Mouse (Mus musculus) erythroblast, adult 5-6 weeks (primary cell): Measurements from ENCODE around the gene Nme4. TPM values are rescaled to one million over a fixed set of nuclear protein-coding genes. Genes with fewer than 3 reads are reported as not detected.
"Not testable (repeated sequence)": the region's sequence is repeated elsewhere in the genome, so short reads cannot be mapped to it uniquely, and the experiment has no call there.

ENCODE experiments used
- ATAC-seq: replicated peaks from 2 replicates; pipeline ENCODE4 v1.8.0; 2016; ENCODE audit warnings: moderate number of reproducible peaks, mild to moderate bottlenecking, moderate TSS enrichment, inconsistent platforms; ENCODE audit not compliant: poor library complexity, low FRiP score, severe bottlenecking
- total RNA-seq, 2 experiments: library from RNA; stranded (forward) in 1 of 2; stranded (reverse) in 1 of 2; fragments of 150-400 nt in 1 of 2; fragments of 200-764, 138-1000 nt in 1 of 2; gene quantifications; 2 replicates each; pipeline versions ENCODE4 v1.2.3 to v1.2.4; 2015 to 2017; ENCODE audit warnings: low replicate concordance in 2 of 2

Gene Nme4
- total RNA-seq, 2 experiments from 2014 or later: 5.2 to 10.0 TPM

- 0 out of 2 replicates have a peak, but pooled peaks have one; percentile 32 for ATAC-seq
Observed at GRCm38 (mm10) chr17:26115205-26115898, 19.9 kb upstream of the Nme4 start.

DNA sequence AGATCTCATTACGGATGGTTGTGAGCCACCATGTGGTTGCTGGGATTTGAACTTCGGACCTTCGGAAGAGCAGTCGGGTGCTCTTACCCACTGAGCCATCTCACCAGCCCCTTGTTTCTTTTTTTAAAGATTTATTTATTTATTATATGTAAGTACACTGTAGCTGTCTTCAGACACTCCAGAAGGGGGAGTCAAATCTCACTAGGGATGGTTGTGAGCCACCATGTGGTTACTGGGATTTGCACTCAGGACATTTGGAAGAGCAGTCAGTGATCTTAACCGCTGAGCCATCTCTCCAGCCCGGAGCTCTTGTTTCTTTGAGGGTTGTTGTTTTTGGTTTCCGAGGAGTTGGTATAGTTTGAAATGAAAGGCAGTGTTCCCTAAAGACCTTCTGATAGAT is 19.1 kb upstream of the Nme4 start:
- not testable (repeated sequence) for ATAC-seq

DNA sequence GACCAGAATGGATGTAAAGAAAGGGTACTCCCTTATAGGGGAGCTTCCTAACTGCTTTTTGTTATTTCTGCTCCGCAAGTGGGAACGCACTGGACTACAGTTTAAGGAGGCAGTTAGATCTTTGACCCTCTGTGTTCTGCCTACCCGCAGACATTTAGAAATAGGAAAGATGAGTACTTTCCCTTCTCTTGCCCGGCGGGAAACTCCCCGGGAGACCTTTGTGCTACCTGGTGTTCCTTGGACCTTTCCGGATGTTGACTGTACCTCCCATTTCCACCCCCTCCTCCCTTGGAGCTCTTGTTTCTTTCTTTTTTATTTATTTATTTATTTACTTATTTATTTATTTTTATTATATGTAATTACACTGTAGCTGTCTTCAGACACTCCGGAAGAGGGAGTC is 18.7 kb upstream of the Nme4 start:
- no peak for ATAC-seq

GRCm38 (mm10) chr17:26113181-26113948 is 18.0 kb upstream of the Nme4 start, which contains the start of gene Tmem8:
TSS of gene Tmem8 (plus strand) at chr17:26113299.
- ATAC-seq: peak; percentile 86

- ATAC-seq: 0 out of 2 replicates have a peak, but pooled peaks have one; percentile 11
Observed at GRCm38 (mm10) chr17:26112751-26113150, 17.3 kb upstream of the Nme4 start.

- no peak for ATAC-seq
Observed at GRCm38 (mm10) chr17:26111722-26112121, 16.3 kb upstream of the Nme4 start.

DNA sequence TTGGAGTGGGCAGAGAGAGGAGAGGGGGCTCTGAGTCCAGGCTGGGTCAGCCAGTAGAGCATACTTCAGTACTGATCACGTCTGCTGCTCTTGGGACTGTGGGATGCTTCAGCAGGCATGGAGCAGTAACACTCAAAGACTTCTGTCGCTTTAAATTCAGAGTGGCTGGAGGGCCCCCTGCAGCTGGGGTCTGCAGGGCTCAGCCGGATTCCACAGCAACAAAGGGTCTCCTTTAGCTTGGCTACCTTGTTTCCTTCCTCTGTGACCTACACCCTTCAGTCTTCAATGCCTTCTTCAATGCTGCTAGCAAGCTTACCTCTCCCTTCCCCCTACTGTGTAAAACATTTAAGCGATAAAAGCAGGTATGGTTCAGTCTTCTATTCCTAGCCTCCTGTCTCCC is 15.6 kb upstream of the Nme4 start:
- no peak for ATAC-seq

DNA sequence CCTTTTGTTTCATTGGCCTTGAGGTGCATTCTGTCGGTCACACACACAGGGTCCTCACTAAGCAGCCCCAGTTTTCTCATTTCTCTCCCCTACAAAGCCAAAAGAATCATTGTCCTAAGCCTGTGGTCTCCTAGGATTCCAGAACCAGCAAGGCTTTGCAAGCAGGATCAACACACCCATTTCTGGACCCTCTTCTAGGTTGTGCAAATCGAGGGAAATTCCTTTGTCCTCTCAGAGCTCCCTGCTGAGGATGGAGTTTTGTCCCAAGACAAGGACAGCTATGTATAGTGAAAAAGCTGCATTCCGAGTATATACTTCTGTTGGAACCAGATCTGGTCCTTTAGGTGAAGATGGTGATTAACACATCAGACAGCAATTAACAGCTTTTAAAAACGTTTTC is 14.8 kb upstream of the Nme4 start:
- no peak for ATAC-seq

DNA sequence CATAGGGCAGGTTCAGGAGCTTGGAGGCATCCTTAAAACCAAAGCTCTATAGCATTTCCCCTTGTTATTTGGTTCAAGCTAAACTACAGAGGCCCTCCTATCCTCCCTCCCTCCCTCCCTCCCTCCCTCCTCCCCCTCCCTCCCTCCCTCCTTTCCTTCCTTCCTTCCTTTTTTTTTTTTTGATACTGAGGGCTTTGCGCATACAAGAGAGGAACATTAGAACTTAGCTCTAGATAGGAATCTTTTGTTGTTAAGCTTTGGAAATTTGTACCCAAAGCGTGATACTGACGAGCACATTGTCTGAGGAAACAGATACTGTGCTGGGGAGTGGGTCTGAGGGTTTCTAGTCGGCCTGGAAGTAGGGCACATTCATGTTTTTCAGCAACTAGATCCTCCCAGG is 10.2 kb upstream of the Nme4 start:
- ATAC-seq: no peak

GRCm38 (mm10) chr17:26101478-26101877 is 6.1 kb upstream of the Nme4 start:
- no peak for ATAC-seq

DNA sequence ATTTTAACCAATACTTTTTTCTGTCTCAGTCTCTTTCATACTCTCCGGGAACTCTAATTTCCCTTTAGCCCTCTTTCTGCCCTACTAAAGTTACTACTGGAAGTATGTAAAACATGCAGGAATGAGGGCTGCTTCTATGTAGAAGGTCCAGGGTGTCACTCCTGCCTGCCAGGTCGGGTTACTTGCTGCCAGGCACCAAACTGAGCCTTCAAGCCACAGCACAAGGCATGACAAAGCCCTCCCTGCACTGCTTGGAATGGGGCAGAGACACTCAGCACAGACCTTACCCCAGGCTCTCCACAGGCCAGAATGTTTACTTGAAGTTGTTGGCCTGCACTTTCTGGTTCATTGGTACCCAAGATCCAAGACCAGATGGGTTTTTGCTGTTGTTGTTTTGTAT is 4.8 kb upstream of the Nme4 start:
- no peak for ATAC-seq

GRCm38 (mm10) chr17:26099316-26099715 is 3.9 kb upstream of the Nme4 start:
- not testable (repeated sequence) for ATAC-seq

- no peak for ATAC-seq
Observed at GRCm38 (mm10) chr17:26098461-26098860, 3.1 kb upstream of the Nme4 start.

DNA sequence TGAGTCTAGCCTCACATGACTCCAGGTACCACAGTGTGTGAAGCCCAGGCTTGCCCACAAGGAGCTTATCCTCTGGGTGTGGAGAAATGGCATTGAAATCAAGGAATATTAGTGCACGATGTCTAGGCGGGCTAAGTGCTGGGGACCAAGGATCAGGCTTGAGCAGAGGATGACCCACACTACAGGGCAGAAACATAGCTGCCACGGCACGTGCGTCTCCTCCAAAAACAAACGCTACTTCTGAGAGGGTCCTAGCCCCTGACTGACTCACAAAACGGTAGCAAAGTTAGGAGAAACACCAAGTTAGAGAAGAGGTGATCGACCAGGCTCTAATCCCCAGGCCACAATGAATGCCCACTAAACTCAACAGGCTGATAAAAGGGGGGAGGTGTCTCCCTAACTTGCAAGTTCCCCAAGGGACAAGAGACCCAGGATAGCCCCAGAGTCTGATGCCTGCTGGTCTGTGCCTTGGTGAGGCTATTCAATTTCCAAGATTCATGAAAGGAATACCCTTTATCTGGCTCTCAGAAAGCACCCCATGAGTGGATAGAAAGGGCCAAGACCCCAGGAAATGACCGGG is 781 bp downstream of the Nme4 start:
- no peak for ATAC-seq

DNA sequence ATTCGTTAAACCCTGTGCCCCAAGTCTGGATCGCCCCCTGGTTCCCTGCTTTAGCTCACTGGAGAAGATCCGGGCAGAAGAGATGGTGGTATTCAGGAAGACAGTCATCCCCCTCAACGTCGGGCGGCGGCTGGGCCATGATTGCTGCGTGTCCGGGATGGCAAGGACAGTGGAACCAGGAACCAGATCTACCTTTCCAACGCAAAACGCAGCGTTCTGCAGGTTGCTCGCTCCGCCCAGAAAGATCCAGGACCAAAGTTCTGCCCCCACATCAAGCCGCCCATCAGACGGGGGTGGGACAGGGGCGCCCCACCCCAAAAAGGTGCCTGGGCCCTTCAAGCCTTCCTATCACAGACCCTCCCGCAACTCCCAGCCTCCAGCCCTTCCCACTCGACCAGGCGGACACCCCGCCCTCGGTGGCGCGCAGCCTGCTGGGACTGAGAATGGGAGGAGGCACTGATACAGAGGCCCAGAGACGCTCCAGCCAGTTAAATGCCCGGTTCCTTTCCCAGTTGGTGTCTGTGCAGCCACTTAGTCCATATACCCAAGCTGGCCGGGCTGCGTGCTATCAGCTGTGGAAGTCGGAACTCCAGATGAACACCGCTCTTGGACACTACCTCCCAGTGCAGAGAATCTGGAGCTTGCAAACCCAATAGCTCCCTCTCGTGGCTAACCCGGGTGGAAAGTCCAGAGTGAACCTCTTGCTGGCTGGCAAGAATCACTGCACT is 5.3 kb downstream of the Nme4 start, which contains the start of gene Decr2:
Decr2 (minus strand) TSS at position 433 of the 728 bp plus-strand sequence.
- ATAC-seq: peak; percentile 87

DNA sequence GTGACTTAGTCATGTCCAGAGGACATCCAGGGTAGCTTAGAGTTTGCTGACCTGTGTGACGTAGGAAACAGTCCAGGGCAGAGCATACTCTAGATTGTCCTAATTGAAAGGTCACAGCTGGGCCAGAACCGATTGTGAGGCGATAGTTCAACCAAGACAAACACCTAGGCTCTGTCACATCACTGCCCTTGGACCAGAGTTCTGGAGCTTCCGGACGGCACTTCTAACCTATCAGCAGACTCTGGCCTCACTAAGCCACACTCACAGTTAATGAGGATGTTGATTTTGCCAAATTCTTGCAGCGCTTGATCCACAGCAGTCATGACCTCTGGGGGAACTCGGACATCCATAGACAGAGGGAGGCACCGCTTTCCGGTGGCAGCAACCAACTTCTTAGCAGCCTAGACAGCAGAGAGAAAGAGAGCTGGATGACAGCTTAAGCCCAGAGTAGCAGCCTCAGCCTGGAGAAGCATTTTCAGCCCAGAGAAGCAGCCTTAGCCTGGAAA is 8.3 kb downstream of the Nme4 start:
- ATAC-seq: no peak

DNA sequence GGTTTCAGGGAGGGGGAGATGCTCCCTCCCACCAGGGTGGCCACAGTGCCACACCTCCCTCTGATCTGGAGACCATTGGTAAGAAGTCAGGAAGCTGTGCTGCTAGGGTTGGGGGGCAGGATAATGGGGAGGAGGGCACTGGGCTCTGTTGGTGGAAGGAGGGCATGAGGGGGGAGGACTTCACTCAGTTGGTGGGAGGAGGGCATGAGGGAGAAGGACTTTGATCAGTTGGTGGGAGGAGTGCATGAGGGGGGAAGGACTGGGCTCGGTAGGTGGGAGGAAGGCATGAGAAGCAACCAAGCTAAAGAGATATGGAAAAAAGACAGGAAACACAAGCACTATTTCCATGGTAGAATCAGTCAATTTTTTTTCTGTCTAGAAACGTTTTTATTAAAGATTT is 14.5 kb downstream of the Nme4 start:
- ATAC-seq: no peak

DNA sequence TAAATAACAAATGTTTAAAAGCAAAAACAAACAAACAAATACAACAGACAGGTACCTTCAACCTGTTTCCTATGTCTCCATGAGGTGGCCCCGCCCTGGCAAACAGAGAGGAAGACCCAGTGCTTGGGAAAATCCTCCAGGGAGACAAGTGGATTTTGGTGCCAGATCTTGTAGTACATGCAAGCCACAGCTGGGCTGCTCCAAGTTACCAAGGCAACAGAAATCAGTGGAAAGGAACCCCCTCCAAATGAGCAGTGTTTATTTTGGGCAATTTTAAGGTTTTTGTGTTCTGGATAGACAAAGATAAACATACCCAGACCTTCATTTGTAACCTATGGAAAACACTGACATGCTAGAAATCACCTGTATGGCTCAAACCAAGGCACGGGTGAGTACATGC is 16.6 kb downstream of the Nme4 start:
- ATAC-seq: no peak

GRCm38 (mm10) chr17:26075246-26075645 is 20.2 kb downstream of the Nme4 start:
- ATAC-seq: no peak

- no peak for ATAC-seq
Observed at GRCm38 (mm10) chr17:26070136-26070535, 25.3 kb downstream of the Nme4 start.
